Mouse (Mus musculus): ENCODE data around the gene Eml2. TPM values are rescaled to one million over a fixed set of nuclear protein-coding genes. Genes with fewer than 3 reads are reported as not detected.

Gene Eml2
- total RNA-seq, 2 experiments from 2014 or later, result 13.9 to 15.0 TPM

DNA sequence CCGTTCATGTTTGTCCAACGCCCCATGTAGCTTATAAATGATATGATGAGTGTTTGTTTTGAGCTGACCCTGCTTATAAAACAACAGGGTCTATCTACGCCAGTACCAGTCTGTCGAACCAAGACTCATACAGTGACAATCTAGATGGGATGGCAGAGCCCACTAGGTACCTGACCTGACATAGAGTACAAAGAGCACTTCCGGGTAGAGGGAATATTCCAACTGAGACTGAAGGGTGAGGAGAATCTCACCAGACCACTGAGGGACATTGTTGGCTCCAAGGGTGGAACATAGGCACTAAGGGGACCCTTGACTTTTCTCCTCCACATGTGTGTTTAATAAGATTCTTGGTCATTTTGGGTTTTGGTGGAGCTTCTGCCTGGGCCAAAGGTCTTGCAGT is 53.2 kb downstream of the Eml2 start:
- DNase-seq (ENCODE audit: low spot score), result no peak

GRCm38 (mm10) chr7:19230041-19230580 is 53.9 kb downstream of the Eml2 start:
- DNase-seq (ENCODE audit: low spot score), result no peak

- no peak for DNase-seq (ENCODE audit: low spot score)
Observed at GRCm38 (mm10) chr7:19230899-19231298, 54.7 kb downstream of the Eml2 start.

GRCm38 (mm10) chr7:19231849-19232248 is 55.6 kb downstream of the Eml2 start:
- DNase-seq (ENCODE audit: low spot score), result no peak

- no peak for DNase-seq (ENCODE audit: low spot score)
Observed at GRCm38 (mm10) chr7:19234652-19235051, 58.4 kb downstream of the Eml2 start.

GRCm38 (mm10) chr7:19235092-19235671 is 59.0 kb downstream of the Eml2 start:
- no peak for DNase-seq (ENCODE audit: low spot score)

- DNase-seq (ENCODE audit: low spot score), result no peak
Observed at GRCm38 (mm10) chr7:19236411-19236810, 60.2 kb downstream of the Eml2 start.

DNA sequence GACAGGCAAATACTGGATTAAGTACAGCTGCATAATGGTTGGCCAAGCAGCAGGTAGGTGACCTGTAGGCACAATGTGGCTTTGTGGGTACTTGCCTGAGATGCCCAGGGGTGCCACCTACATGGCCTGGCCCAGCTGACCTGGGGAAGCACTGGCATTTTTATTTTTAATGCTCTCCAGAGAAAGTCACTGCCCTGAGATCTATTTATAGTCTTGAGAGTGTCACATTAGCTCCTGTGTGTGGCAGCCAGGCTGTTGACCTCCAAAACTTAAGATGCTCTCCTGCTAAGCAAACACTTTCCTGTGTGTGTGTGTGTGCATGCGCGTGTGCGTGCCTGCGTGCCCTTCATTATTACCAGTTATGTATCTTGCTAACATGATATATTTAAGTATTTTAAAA is 62.1 kb downstream of the Eml2 start:
- DNase-seq (ENCODE audit: low spot score), result peak; percentile 49

DNA sequence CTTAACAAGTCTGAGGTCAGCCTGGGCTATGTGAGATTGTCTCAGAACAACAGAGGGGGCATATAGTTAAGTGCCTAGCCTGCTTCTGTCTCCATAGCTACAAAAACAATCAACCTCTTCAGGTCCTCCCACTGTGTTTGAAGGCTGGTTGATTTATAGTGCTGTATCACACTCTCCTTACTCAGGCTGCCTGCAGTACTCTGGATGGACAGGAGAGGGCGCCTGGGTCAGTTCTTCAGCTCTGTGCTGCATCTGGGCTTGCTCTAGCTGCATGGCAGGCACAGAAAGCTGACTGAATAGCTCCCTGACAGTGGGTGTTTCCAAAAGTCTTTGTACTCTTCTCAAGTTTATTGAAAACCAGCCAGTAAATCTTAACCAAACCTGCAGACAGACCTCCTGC is 63.2 kb downstream of the Eml2 start:
- peak; percentile 95 for DNase-seq (ENCODE audit: low spot score)

DNA sequence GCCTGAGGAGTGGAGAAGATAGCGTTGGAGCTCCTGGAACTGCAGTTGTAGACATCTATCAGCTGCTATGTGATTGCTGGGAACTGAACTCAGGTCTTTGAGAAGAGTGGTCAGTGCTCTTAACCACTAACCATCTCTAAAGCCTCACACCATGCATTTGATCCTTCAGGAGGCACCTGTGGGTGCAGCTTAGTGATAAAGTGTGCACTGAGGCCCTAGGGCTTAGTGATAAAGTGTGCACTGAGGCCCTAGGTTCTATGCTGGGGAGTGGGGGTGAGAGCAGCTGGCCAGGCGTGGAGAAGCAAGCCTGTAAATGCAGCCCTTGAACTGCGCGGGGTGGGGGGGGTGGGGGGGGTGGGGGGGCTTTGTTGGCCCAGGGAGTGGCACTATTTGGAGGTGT is 63.8 kb downstream of the Eml2 start:
- DNase-seq (ENCODE audit: low spot score), result no peak

DNA sequence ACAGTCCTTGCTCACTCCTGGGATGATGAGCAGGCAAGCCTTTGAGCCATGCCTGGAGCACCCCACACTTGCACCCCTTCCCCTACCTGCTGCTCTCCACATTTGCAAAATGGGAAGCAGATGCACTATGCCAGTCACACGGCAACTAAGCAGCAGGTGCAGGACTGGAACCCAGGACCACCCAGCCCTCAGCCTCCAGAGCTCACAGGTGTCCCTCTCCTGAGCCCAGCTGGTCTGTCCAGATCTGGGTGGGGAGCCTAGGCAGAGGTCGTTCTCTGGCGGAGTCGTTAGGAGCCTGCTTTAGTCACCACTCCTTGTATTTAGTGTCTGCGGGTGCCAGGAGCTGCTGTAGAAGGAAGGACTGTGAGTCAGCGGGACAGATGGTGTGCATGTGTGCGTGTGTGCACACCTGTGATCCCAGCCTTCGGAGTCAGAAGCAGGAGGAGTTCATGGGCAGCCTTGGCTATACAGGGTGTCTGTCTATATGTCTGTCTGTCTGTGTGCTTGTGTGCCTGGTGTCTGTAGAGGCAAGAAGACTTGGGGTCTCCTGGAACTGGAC is 64.8 kb downstream of the Eml2 start:
- no peak for DNase-seq (ENCODE audit: low spot score)

DNA sequence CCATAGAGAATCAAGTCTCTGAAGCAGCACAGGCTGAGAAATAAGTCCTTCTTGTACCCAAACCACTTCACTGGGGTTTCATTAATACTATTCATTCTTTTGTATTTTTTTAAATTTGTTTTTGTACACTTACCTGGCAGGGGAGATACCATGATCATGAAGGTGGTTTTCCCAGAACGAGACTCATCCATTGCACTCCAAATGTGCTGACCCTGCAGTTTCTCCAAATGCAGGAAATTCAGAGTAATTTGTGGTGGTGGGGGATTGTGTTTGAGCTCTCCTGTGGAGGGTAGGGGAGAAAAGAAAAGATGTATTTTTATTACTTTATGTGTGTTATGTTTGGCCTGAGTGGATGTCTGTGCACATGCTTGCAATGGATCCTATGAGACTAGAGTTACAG is 65.8 kb downstream of the Eml2 start:
- DNase-seq (ENCODE audit: low spot score), result no peak

DNA sequence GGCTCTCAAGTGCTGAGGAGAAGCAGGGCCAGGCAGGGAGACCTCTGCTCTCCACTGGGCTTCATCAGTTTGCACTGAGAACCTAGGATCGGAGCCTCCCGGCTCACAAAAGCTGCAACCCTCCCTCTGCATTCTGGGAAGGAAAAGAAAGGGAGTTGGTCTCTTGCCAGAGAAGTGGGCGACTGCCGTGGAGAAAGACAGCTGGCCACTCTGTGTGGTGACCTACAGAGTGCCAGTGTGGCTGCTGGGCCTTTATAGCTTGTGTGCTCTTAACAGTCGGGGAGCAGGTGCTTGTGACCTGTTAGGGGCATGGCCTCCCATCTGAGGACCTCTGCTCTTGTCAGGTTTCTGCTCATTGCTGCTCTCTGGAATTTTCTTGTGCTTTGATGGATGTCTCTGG is 67.6 kb downstream of the Eml2 start:
- DNase-seq (ENCODE audit: low spot score), result no peak

- no peak for DNase-seq (ENCODE audit: low spot score)
Observed at GRCm38 (mm10) chr7:19245083-19245482, 68.9 kb downstream of the Eml2 start.

DNA sequence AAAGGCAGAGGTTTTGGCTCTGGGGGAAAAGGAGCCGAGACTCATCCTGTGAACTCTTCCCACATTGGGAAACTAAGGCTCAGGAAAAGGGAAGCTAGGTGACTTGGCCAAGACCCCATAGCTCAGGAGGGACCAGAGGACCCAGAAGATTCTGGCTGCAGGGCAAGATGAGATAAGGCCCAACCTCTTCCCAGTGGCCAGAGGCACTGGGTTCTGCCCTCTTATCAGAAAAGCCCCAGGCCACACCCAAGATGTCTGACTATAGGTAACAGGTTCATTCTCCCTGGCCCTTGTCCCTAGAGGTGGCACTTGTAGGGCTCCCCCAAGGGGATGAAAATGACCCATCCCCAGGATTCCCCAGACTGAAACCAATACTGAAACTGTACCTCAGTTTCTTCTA is 70.6 kb downstream of the Eml2 start:
- DNase-seq (ENCODE audit: low spot score), result no peak

DNA sequence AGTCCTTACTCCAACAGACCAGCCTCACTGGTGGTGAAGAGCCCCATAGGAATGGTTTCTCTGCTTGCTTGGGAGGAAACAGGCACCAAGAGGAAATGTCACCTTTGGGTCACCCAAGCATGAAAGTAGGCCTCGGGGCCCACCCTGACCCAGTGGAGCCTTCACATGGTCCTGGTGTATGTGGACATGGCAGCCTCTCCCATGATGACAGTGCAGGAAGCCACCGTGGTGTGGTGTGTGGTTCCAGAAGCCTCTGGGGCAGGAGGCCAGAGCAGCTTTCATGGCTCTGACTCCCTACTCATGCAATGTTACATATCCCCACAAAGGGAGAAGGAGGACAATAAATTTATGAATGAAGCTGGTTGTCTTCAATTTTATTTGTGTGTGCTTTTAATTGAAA is 71.3 kb downstream of the Eml2 start:
- no peak for DNase-seq (ENCODE audit: low spot score)

DNA sequence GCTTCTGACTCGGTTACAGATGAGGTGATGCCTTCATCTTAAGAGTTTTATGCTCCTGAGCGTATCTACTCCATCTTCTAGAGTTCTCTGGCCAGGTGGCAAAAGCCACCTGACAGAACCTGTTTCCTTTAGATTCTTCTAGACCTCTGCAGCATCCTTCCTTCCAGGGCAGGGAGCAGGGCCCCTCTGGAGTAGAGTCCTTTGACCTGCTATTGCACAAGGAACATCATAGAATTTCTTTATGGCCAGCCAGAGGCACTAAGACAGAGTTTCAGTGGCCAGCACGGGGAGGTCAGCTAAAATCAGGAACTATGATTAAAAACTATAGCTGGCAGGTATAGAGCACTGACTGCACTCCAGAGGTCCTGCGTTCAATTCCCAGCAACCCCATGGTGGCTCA is 75.9 kb downstream of the Eml2 start:
- no peak for DNase-seq (ENCODE audit: low spot score)

DNA sequence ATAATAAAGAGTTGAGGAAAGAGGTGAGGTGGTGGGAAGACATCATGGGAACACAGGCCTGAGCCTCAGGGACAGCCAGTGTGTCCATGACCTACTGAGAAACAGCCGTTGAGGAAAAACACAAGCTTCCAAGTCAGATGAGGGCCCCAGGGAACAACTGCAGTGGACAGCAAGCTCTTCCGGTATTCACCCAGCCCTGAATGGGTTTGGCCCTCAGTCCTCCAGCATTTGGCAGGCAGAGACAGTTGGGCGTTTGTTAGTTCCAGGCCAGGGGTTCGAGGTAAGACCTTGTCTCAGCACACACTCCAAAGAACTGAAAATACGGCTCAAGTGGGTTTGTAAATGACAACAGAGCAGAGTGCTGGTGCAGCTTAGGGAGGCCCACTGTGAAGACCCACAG is 77.2 kb downstream of the Eml2 start:
- DNase-seq (ENCODE audit: low spot score), result no peak

GRCm38 (mm10) chr7:19255395-19255794 is 79.2 kb downstream of the Eml2 start:
- DNase-seq (ENCODE audit: low spot score), result no peak

Measured in gastrocnemius, adult 18-20 months (tissue).